Mouse (Mus musculus) frontal cortex, postnatal 14 days (tissue): ENCODE results near the gene Vmn1r198.
A peak's percentile ranks its signal among the peaks of the same experiment; 100 is the strongest.
"Not testable (repeated sequence)": the region's sequence is repeated elsewhere in the genome, so short reads cannot be mapped to it uniquely, and the experiment has no call there.

ENCODE experiments used
- DNase-seq, 2 experiments: peaks; one replicate each; pipeline ENCODE4 v3.0.0; 2022; ENCODE audit warnings: low spot score in 2 of 2

Vmn1r198 gene

DNA sequence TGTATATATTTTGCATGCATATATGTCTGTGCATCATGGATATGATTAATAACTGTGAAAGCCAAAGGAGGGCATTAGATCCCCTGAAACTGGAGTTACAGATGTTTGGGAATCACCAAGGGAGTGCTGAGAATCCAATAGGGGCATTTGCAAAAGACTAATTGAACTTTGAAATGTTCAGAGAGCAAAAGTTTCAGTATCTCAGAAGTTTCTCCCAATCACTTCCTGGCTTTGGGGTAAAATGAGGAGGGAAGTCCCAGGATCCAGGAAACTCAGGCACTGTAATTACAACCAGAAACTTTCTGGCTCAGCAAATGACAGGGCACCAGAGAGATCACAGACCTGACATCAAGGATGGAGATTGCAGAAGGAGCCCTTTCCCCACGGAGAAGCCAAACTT is at the start of gene Vmn1r198:
Gene Vmn1r198 (plus strand): TSS at position 301 of the 400 bp plus-strand sequence.
- DNase-seq: no peak

DNA sequence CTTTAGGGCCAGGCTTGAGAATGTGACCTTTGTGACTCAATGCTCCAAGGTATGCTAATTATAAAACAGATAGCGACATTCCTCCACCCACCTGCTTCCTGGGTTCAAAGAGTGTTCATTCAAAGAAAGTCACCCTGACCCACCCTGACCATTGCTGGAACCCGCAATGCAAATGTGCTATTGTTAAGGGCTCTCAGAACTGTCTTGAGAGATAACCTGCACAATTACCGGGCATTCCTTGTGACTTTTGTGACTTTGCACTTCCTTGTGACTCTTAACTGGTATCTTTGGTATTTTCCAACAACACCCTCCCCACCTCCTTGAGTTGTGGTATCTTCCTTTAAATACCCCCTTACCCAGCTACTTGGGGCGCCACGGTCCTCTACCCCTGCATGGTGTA is 42.1 kb upstream of the Vmn1r198 start:
- not testable (repeated sequence) for DNase-seq

DNA sequence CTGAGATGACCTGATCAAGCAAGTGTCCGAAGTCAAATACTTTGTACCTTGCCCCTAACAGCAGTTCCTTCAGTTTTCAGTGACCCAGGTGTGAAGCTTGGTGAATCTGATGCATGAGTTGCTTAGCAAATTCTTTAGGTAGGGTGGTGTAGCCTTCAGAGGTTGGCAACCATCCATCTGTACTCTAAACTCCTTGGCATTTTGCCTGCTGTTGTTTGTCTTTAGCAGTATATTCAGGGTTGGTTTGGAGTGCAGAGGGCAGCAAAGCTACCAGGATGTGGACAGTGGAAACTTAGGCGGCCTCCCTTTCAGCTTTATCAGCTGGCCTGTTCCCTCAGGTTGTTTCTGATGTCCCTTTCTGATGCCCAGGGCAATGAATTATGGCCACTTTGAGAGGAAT is 34.8 kb upstream of the Vmn1r198 start:
- no peak for DNase-seq

DNA sequence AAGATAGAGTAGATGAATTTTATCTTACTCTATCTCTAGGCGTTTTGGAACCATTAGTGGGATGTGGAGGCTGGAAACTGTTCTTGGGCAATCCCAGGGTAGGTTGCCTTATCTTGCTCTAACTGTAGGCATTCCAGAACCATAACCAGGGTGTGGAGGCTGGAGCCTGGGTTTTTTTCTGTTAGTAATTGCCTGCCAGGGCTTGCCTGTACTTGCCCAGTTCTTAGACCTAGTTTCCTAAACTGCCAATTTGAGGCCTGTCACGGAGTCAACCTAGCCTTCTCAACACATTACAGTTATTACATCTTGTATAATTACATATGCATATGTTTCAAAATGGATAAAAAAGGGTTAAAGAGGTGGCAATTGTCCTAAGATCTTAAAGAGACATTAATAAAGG is 32.8 kb upstream of the Vmn1r198 start:
- DNase-seq: no peak

DNA sequence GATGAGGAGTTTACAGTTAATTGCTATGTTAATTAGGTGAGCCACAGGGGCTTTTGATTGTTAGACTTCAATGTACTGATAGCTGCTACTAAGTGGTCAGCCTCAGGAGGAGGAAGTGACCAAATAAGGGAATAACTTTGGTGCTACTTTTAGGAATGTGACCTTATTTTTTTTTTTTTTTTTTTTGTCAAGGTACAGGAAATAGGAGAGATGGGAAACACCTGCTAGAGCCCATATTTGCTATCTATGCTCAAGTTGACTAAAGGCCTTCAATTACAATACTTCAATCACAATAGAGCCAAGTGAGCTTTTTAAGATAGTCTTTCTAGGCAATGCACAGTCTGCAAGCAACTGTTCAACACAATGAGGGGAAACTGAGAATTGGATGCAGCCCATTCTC is 30.1 kb upstream of the Vmn1r198 start:
- DNase-seq: no peak

DNA sequence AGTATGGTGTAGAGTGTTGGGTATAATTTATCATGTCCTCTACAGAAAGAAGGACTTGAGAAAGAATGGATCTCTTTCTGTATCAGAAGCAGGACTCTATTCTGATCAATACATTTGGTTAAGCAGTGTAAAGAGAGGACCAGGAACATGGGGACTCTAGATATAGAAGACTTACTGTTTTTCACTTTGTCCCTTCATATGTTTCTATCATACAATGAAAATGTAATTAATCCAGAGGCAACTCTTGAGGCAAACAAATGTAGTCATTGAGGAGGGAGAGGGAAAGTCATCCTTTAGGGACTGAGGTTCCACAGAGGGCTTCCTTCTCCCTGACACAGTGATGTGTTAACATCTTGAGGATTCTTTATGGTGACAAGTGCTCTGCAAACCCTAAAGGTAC is 25.9 kb upstream of the Vmn1r198 start, which contains the start of gene Vmn1r197:
Gene Vmn1r197 (plus strand): TSS at position 301 of the 400 bp plus-strand sequence.
- no peak for DNase-seq

DNA sequence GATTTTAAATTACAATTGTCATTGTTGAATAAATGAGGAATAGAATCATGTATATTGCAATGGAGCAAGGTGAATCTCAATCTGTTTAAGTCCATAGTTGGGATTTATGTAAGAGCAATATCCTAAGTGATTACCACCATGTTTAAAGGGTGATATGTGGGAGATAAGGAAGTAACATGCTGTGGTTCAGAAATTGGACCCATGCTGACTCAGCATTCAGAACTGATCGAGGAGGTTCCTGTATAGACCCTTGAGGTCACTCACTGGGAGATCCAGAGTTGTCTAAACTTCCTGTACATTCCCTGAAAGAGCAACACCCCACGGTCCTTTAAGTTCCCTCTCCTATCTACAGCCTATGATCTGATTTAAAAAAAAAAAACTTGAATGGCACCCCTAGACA is 16.9 kb upstream of the Vmn1r198 start:
- DNase-seq: no peak

DNA sequence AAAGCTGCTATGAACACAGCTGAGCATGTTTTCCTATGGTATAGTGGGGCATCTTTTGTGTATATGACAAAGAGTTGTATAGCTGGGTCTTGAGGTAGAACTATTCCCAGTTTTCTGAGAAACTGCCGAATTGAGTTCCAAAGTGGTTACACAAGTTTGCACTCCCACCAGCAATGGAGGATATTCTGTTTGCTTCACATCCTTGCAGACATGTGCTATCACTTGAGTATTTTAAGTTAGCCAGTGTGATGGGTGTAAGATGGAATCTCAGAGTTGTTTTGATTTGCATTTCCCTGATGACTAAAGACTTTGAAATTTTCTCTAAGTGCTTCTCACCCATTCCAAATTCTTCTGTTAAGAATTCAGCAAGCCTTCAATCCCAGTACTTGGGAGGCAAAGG is 14.6 kb upstream of the Vmn1r198 start:
- no peak for DNase-seq

DNA sequence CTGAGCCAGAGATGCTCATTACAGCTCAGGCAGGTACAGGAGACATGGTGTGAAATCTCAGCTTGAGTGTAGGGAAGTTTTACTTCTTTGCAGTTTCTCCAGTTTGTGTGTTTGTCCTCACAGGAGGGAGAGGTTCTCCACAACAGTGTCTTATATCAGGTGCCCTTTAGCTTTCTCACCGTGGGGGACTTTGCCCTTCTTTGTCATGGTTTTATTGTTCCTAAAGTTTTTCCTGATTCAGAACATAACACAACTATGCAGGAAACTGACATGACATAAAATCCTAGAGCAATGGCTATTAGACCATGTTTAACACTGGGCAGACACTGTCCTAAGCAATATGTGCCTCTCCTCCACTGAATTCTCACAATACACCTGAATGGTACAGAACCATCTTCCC is 649 bp downstream of the Vmn1r198 start:
- no peak for DNase-seq

DNA sequence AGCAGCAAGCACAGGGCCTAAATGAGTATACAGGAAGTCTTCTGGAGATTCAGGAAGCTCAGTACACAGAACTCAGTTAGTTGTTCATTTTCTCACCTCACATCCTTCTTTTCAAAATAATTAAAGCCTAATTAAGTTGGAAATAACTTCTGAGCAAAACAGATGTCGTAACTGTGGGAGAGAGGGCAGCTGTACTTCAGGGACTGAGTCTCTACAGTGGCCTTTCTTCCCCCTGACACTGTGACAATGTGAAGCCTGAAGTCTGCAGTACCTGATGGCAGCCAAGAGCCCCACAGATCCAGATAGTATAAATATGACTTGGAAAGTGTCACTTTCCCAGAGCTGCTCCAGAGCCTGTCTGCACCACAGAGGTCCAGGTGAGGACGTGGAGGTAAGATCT is 29.4 kb downstream of the Vmn1r198 start, which contains the start of gene Vmn1r199:
Gene Vmn1r199 (plus strand): TSS at position 301 of the 400 bp plus-strand sequence.
- DNase-seq: no peak

DNA sequence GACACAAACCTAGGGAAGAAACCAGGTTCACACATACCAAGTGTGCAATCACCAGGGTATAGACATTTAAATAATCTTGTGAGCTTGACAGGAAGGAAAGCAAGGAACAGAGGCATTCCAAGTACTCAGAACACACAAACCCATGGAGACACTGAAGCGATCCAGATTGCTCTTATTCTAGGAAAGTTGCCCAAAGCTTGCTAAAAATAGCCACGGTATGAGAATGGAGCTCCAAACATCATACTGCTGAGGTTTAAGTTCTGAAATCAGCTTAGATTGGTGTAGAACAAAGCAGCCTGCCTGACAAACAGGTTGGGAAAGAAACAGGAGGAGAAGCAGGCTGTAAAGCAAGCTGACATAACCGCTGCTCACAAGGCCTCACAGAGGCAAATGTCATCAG is 31.0 kb downstream of the Vmn1r198 start:
- peak in 1 of 2 experiments; percentile 6 for DNase-seq

DNA sequence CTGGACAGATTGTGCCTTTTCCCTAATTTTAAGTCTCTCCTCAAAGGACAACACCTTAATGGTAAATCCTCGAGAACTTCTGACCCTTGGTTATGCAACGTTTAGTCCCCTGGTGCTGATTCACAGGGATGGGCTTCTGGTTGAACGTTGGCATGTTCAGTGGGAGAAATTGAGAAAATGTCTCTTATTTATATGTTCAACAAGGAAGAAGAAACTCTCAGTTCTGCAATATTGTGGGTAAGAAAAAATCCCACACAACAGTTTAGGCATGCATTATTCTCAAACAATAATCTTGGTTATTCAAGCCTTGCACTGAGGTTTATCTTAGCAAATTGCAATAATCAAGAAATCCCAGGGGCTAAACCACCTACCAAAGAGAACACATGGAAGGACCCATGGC is 33.2 kb downstream of the Vmn1r198 start:
- DNase-seq: no peak

DNA sequence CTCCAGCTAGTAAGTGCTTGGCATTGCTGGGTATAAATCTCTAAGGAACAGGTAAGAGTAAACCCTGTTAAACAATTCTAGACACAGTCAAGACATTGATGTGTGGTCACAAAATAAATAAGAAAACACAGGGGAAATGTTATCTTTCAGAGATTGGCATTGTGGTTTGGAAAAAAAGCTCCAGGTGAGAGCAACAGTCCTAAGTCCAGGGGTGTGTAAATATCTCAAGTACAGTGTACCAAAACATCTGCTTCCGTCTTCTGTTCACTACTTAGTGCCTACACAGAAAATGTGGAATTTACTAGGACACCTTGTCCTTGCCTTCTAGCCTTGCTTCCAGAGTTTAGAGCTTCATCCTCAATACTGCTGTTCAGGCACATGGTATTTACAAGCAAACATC is 36.9 kb downstream of the Vmn1r198 start:
- DNase-seq: no peak

DNA sequence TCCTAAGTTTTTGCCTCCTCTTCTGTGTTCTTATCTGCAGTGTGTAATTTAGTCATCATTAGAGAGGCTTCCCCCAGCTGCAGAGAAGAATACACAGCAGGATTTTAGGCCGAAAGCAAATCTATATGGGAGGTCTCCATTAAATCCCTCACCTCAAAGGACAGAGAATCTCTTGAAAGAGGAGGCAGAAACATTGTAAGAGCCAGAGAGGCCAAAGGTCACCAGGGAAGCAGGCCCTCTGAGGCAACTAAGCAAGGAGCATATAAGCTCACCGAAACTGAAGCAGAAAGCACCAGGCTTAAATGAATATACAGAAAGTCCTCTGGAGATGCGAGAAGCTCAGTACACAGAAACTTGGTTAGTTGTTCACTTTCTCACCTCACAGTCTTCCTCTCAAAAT is 39.9 kb downstream of the Vmn1r198 start, which contains the start of gene Vmn1r200:
Gene Vmn1r200 (plus strand): TSS at position 301 of the 400 bp plus-strand sequence.
- DNase-seq: no peak

DNA sequence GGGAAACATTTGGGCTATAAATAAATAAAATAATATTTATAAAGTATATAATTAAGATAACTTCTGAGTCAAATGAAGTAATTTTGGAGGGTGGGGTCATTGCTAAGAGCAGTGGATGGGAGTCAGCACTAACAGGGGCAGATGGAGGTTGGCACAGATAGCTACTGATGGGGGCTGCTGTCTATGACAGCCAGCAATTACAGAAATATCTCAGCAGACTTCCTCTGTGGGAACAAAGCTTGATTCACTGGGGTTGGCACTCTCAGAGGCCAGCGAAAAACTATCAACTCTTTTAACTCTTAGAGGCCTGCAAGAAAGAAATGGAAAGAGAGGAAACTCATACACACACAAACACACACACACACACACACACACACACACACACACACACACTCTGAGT is 52.8 kb downstream of the Vmn1r198 start:
- no peak for DNase-seq
